Mouse (Mus musculus): ENCODE measurements around the gene Ifih1.

The Ifih1 gene

DNA sequence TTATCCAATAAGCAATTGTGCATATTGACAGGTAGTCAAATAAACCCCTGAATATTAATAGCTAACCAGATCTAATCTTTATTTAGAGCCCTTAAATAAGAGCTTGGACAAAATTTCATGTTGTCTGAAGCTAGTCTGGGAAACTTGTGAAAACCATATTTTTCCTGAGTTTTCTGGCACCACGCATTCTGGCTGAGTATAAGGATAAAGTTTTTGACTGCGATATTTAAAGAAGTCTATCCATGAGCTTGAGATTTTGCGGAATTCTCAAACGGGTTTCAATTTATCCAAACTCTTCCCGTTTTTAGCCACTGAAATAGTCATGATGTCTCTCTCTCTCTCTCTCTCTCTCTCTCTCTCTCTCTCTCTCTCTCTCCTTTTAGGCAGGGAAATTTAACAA is 98.0 kb downstream of the Ifih1 start:
- no peak for DNase-seq
